Mouse (Mus musculus): ENCODE measurements around the gene Ap1m2.
"Not testable (repeated sequence)": the region's sequence is repeated elsewhere in the genome, so short reads cannot be mapped to it uniquely, and the experiment has no call there.

Ap1m2 gene

GRCm38 (mm10) chr9:21327569-21327968 is 15.4 kb upstream of the Ap1m2 start:
- DNase-seq (ENCODE audit: low spot score) = no peak

- no peak for DNase-seq (ENCODE audit: low spot score)
These were observed 12.1 kb upstream of the Ap1m2 start for GRCm38 (mm10) chr9:21324269-21324668.

- not testable (repeated sequence) for DNase-seq (ENCODE audit: low spot score)
These were observed 10.8 kb upstream of the Ap1m2 start for GRCm38 (mm10) chr9:21322917-21323297.

GRCm38 (mm10) chr9:21322211-21322916 is 10.2 kb upstream of the Ap1m2 start:
- DNase-seq (ENCODE audit: low spot score) = no peak

GRCm38 (mm10) chr9:21321513-21321835 is 9.3 kb upstream of the Ap1m2 start:
- no peak for DNase-seq (ENCODE audit: low spot score)

- DNase-seq (ENCODE audit: low spot score) = peak; percentile 88
These were observed 8.7 kb upstream of the Ap1m2 start, which contains the start of gene Slc44a2 for GRCm38 (mm10) chr9:21320619-21321512. Gene Slc44a2, plus strand, starts transcription at chr9:21320698.

- DNase-seq (ENCODE audit: low spot score) = no peak
These were observed 8.1 kb upstream of the Ap1m2 start for GRCm38 (mm10) chr9:21320280-21320618.

GRCm38 (mm10) chr9:21319503-21319902 is 7.4 kb upstream of the Ap1m2 start:
- no peak for DNase-seq (ENCODE audit: low spot score)

- no peak for DNase-seq (ENCODE audit: low spot score)
These were observed 6.7 kb upstream of the Ap1m2 start for GRCm38 (mm10) chr9:21318792-21319191.

- no peak for DNase-seq (ENCODE audit: low spot score)
These were observed 4.6 kb upstream of the Ap1m2 start for GRCm38 (mm10) chr9:21316696-21317095.

- DNase-seq (ENCODE audit: low spot score) = no peak
These were observed 3.3 kb upstream of the Ap1m2 start for GRCm38 (mm10) chr9:21315421-21315820.

- no peak for DNase-seq (ENCODE audit: low spot score)
These were observed 2.4 kb upstream of the Ap1m2 start for GRCm38 (mm10) chr9:21314367-21315140.

- peak; percentile 96 for DNase-seq (ENCODE audit: low spot score)
These were observed 1.3 kb upstream of the Ap1m2 start for GRCm38 (mm10) chr9:21313394-21313793.

- DNase-seq (ENCODE audit: low spot score) = no peak
These were observed 442 bp downstream of the Ap1m2 start for GRCm38 (mm10) chr9:21311695-21312094.

- DNase-seq (ENCODE audit: low spot score) = no peak
These were observed 2.9 kb downstream of the Ap1m2 start for GRCm38 (mm10) chr9:21309150-21309741.

GRCm38 (mm10) chr9:21305065-21305464 is 7.1 kb downstream of the Ap1m2 start:
- DNase-seq (ENCODE audit: low spot score) = no peak

GRCm38 (mm10) chr9:21299014-21299413 is 13.1 kb downstream of the Ap1m2 start:
- DNase-seq (ENCODE audit: low spot score) = no peak

- DNase-seq (ENCODE audit: low spot score) = no peak
These were observed 19.9 kb downstream of the Ap1m2 start for GRCm38 (mm10) chr9:21292271-21292670.

GRCm38 (mm10) chr9:21291868-21292267 is 20.3 kb downstream of the Ap1m2 start:
- DNase-seq (ENCODE audit: low spot score) = not testable (repeated sequence)

GRCm38 (mm10) chr9:21291022-21291787 is 20.9 kb downstream of the Ap1m2 start, which contains the start of gene Cdkn2d:
Gene Cdkn2d, minus strand, starts transcription at chr9:21291407.
- DNase-seq (ENCODE audit: low spot score) = peak; percentile 97

- peak; percentile 25 for DNase-seq (ENCODE audit: low spot score)
These were observed 21.5 kb downstream of the Ap1m2 start for GRCm38 (mm10) chr9:21290589-21290988.

GRCm38 (mm10) chr9:21289337-21289671 is 22.8 kb downstream of the Ap1m2 start:
- no peak for DNase-seq (ENCODE audit: low spot score)

Measured in urinary bladder, postnatal 25 days (tissue).